Mouse (Mus musculus): Measurements from ENCODE around the gene Ctf2. TPM values are rescaled to one million over a fixed set of nuclear protein-coding genes. Genes with fewer than 3 reads are reported as not detected.
"Not testable (repeated sequence)": the region's sequence is repeated elsewhere in the genome, so short reads cannot be mapped to it uniquely, and the experiment has no call there.

Ctf2 gene
- polyA plus RNA-seq, 1 experiment from 2014 or later: 0.25 TPM

GRCm38 (mm10) chr7:127698986-127699385, 33.0 kb downstream of the Ctf2 start:
- 81% methylated on average over 6 of the region's 6 CpGs for WGBS

DNA sequence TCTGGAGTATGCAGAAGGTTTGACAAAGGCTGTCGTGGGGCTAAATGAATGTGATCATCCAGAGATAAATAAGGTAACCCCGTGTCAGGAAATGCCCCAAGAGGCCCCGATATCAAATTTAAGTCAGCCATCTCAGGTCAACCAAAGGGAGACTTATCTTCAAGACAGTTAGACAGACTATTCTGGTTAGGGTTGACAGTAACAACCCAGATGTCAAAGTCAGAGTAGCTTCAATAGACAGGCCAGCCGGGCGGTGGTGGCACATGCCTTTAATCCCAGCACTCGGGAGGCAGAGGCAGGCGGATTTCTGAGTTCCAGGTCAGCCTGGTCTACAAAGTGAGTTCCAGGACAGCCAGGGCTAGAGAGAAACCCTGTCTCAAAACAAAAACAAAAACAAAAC, 38.2 kb downstream of the Ctf2 start:
- H3K4me1 ChIP-seq (replicated peaks; ENCODE audit: control insufficient read depth, insufficient read depth, low read length); H3K9me3 ChIP-seq (ENCODE audit: control insufficient read depth, low read length); ATAC-seq (ENCODE audit: low FRiP score); H3K9ac ChIP-seq; DNase-seq (ENCODE audit: low spot score); H3K4me2 ChIP-seq (replicated peaks); H3K27me3 ChIP-seq (ENCODE audit: control insufficient read depth, insufficient read depth, low read length); H3K4me3 ChIP-seq (replicated peaks; ENCODE audit: low read length); H3K27ac ChIP-seq: not testable (repeated sequence)
- peaks cover 13% of the 10 kb centered on the region for H3K36me3 ChIP-seq (replicated peaks; ENCODE audit: control insufficient read depth, insufficient read depth)
- WGBS: 96% methylated on average over 7 of the region's 7 CpGs

More at GRCm38 (mm10) chr7:127698986-127699385, 33.0 kb downstream of the Ctf2 start:
- no peaks in the 10 kb centered on the region for H3K4me1 ChIP-seq (replicated peaks; ENCODE audit: control insufficient read depth, insufficient read depth, low read length)
- H3K4me2 ChIP-seq (replicated peaks): no peak overlapping the region
- H3K4me3 ChIP-seq (replicated peaks; ENCODE audit: low read length): no peak overlapping the region
- H3K9ac ChIP-seq: no peak overlapping the region
- H3K27ac ChIP-seq: no peak overlapping the region
- peaks cover 60% of the 10 kb centered on the region for H3K36me3 ChIP-seq (replicated peaks; ENCODE audit: control insufficient read depth, insufficient read depth)
- no peak for ATAC-seq (ENCODE audit: low FRiP score)
- DNase-seq (ENCODE audit: low spot score): no peak
- H3K9me3 ChIP-seq (ENCODE audit: control insufficient read depth, low read length): no peaks in the 10 kb centered on the region
- H3K27me3 ChIP-seq (ENCODE audit: control insufficient read depth, insufficient read depth, low read length): no peaks in the 10 kb centered on the region

DNA sequence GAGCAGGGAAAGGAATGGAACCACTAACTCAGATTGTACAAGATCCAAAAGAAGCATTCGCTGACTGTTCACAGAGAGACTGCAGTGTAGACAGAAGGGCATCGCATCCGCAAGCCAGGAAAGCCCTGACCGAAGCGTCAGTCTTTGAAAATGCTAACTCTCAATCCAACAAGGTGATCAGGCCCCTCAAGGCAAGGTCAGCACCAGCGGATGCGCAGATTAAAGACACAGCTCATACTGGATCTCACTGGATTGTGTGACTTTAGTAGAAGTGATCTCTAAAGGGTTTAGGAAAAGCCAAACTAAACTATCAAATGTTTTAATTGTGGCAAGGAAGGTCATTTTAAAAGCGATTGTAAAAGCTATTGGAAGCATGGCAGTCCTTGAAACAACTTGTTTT, 38.7 kb downstream of the Ctf2 start:
- peaks cover 9% of the 10 kb centered on the region for H3K36me3 ChIP-seq (replicated peaks; ENCODE audit: control insufficient read depth, insufficient read depth)
- H3K9ac ChIP-seq: no peak overlapping the region
- no peak overlapping the region for H3K4me3 ChIP-seq (replicated peaks; ENCODE audit: low read length)
- H3K9me3 ChIP-seq (ENCODE audit: control insufficient read depth, low read length): no peaks in the 10 kb centered on the region
- no peak for ATAC-seq (ENCODE audit: low FRiP score)
- no peak overlapping the region for H3K4me2 ChIP-seq (replicated peaks)
- peaks cover 8% of the 10 kb centered on the region; the same call in 1 of the 2 replicates for H3K4me1 ChIP-seq (replicated peaks; ENCODE audit: control insufficient read depth, insufficient read depth, low read length)
- 94% methylated on average over 8 of the region's 8 CpGs for WGBS
- DNase-seq (ENCODE audit: low spot score): no peak
- H3K27me3 ChIP-seq (ENCODE audit: control insufficient read depth, insufficient read depth, low read length): no peaks in the 10 kb centered on the region
- no peak overlapping the region for H3K27ac ChIP-seq

DNA sequence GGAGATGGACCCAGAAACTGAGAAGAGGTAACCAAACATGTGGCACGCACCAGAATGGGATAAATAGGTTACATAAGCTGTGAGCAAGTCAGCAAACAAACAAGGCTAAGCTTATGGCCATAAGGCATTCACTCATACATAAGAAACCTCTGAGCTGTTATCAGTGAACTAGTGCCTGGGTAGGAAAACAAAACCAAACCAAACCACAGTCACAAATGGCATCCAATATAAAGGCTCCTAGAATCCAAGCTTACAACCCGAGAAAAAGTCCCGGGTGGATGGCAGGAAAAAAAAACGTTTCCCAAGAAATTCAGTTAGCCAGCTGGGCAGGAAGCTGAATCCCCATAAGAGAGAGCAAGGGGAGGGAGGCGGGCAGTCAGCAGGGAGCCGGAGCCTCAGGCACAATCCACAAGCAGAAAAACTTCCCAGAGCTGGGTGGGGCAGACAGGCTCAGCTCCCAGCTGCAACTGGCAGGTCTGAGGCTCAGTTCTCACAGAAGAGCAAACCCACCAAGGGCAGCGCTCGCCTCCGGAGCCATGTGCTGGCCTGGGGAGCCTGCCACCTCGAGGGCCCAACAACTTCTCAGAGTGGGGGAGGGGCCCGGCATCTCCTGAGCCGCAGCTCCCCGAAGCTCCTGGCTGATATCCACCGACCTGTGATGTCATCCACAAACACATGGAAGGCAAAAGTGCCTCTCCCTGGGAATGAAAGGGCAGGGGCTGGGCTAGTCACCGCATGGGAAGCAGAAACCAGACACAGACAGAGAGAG, 40.6 kb downstream of the Ctf2 start:
- WGBS: 6% methylated on average over 15 of the region's 15 CpGs
- H3K4me2 ChIP-seq (replicated peaks): peak overlapping the region; percentile 40
- peak overlapping the region; percentile 13 for H3K4me3 ChIP-seq (replicated peaks; ENCODE audit: low read length)
- H3K27me3 ChIP-seq (ENCODE audit: control insufficient read depth, insufficient read depth, low read length): no peaks in the 10 kb centered on the region
- H3K36me3 ChIP-seq (replicated peaks; ENCODE audit: control insufficient read depth, insufficient read depth): peaks cover 9% of the 10 kb centered on the region
- DNase-seq (ENCODE audit: low spot score) (peak; percentile 49), ATAC-seq (ENCODE audit: low FRiP score) (no peak)
- H3K9ac ChIP-seq: peak overlapping the region; percentile 42
- no peaks in the 10 kb centered on the region for H3K9me3 ChIP-seq (ENCODE audit: control insufficient read depth, low read length)
- peaks cover 8% of the 10 kb centered on the region; the same call in 1 of the 2 replicates for H3K4me1 ChIP-seq (replicated peaks; ENCODE audit: control insufficient read depth, insufficient read depth, low read length)
- peak overlapping the region; percentile 47 for H3K27ac ChIP-seq

GRCm38 (mm10) chr7:127689626-127690280, 42.2 kb downstream of the Ctf2 start:
- Histone ChIP-seq H3K27ac (no peak overlapping the region), H3K27me3 (ENCODE audit: control insufficient read depth, insufficient read depth, low read length) (no peaks in the 10 kb centered on the region), H3K36me3 (replicated peaks; ENCODE audit: control insufficient read depth, insufficient read depth) (peaks cover 2% of the 10 kb centered on the region; the same call in 1 of the 2 replicates), H3K9ac (no peak overlapping the region), H3K9me3 (ENCODE audit: control insufficient read depth, low read length) (no peaks in the 10 kb centered on the region), H3K4me1 (replicated peaks; ENCODE audit: control insufficient read depth, insufficient read depth, low read length) (peaks cover 8% of the 10 kb centered on the region; the same call in 1 of the 2 replicates), H3K4me2 (replicated peaks) (no peak overlapping the region), H3K4me3 (replicated peaks; ENCODE audit: low read length) (no peak overlapping the region)
- 68% methylated on average over 9 of the region's 9 CpGs for WGBS
- DNase-seq (ENCODE audit: low spot score): no peak
- ATAC-seq (ENCODE audit: low FRiP score): no peak

GRCm38 (mm10) chr7:127688935-127689334, 43.0 kb downstream of the Ctf2 start:
- Histone ChIP-seq H3K9ac (no peak overlapping the region), H3K4me2 (replicated peaks) (no peak overlapping the region), H3K9me3 (ENCODE audit: control insufficient read depth, low read length) (no peaks in the 10 kb centered on the region), H3K4me3 (replicated peaks; ENCODE audit: low read length) (no peak overlapping the region), H3K27ac (no peak overlapping the region), H3K27me3 (ENCODE audit: control insufficient read depth, insufficient read depth, low read length) (no peaks in the 10 kb centered on the region), H3K4me1 (replicated peaks; ENCODE audit: control insufficient read depth, insufficient read depth, low read length) (peaks cover 8% of the 10 kb centered on the region; the same call in 1 of the 2 replicates), H3K36me3 (replicated peaks; ENCODE audit: control insufficient read depth, insufficient read depth) (0 out of 2 replicates have a peak, but pooled peaks cover 3% of the 10 kb centered on the region)
- 85% methylated on average over 7 of the region's 7 CpGs for WGBS
- ATAC-seq (ENCODE audit: low FRiP score) (no peak), DNase-seq (ENCODE audit: low spot score) (no peak)

GRCm38 (mm10) chr7:127686740-127687449, 45.1 kb downstream of the Ctf2 start:
- no peak overlapping the region for H3K4me2 ChIP-seq (replicated peaks)
- 0 out of 2 replicates have a peak, but pooled peaks cover 3% of the 10 kb centered on the region for H3K36me3 ChIP-seq (replicated peaks; ENCODE audit: control insufficient read depth, insufficient read depth)
- no peak for ATAC-seq (ENCODE audit: low FRiP score)
- no peak overlapping the region for H3K27ac ChIP-seq
- H3K4me1 ChIP-seq (replicated peaks; ENCODE audit: control insufficient read depth, insufficient read depth, low read length): peaks cover 8% of the 10 kb centered on the region; the same call in 1 of the 2 replicates
- WGBS: 85% methylated on average over 11 of the region's 11 CpGs
- H3K9me3 ChIP-seq (ENCODE audit: control insufficient read depth, low read length): no peaks in the 10 kb centered on the region
- DNase-seq (ENCODE audit: low spot score): no peak
- H3K4me3 ChIP-seq (replicated peaks; ENCODE audit: low read length): no peak overlapping the region
- H3K9ac ChIP-seq: no peak overlapping the region
- no peaks in the 10 kb centered on the region for H3K27me3 ChIP-seq (ENCODE audit: control insufficient read depth, insufficient read depth, low read length)

GRCm38 (mm10) chr7:127685304-127686018, 46.5 kb downstream of the Ctf2 start:
- no peak overlapping the region for H3K9ac ChIP-seq
- H3K27me3 ChIP-seq (ENCODE audit: control insufficient read depth, insufficient read depth, low read length): no peaks in the 10 kb centered on the region
- DNase-seq (ENCODE audit: low spot score) (no peak), ATAC-seq (ENCODE audit: low FRiP score) (no peak)
- 69% methylated on average over 14 of the region's 14 CpGs for WGBS
- no peaks in the 10 kb centered on the region for H3K4me1 ChIP-seq (replicated peaks; ENCODE audit: control insufficient read depth, insufficient read depth, low read length)
- H3K4me3 ChIP-seq (replicated peaks; ENCODE audit: low read length): no peak overlapping the region
- H3K9me3 ChIP-seq (ENCODE audit: control insufficient read depth, low read length): no peaks in the 10 kb centered on the region
- 0 out of 2 replicates have a peak overlapping the region, but pooled peaks have one; percentile 17 for H3K27ac ChIP-seq
- 0 out of 2 replicates have a peak, but pooled peaks cover 3% of the 10 kb centered on the region for H3K36me3 ChIP-seq (replicated peaks; ENCODE audit: control insufficient read depth, insufficient read depth)
- no peak overlapping the region for H3K4me2 ChIP-seq (replicated peaks)
